Mouse (Mus musculus) forebrain, embryonic 14.5 days (tissue): Measurements from ENCODE around the gene Nhlrc1. TPM values are rescaled to one million over a fixed set of nuclear protein-coding genes. Genes with fewer than 3 reads are reported as not detected.

Experiments used
- ATAC-seq: fragments of 200-750 bp; cut with Nextera tagmentation; 2 replicates; pipeline ENCODE4 v1.8.0; 2017; ENCODE audit warnings: mild to moderate bottlenecking, moderate library complexity
- DNase-seq: peaks from one replicate; pipeline ENCODE4 v3.0.0-alpha.2; 2015; ENCODE audit warnings: low spot score
- H3K27ac ChIP-seq: fragments of 300-500 bp; sonication (generic); 2 replicates; pipeline ENCODE4 v1.5.1; 2014; ENCODE audit warnings: low read depth, mild to moderate bottlenecking, control low read depth, low read length, moderate library complexity
- H3K27me3 ChIP-seq: fragments of 300-500 bp; sonication (generic); replicated peaks from 2 replicates; pipeline ENCODE4 v1.6.1; 2014; ENCODE audit warnings: low read length, control low read depth, mixed read lengths; ENCODE audit not compliant: control insufficient read depth, insufficient read depth
- H3K36me3 ChIP-seq: fragments of 300-500 bp; sonication (generic); 2 replicates; pipeline ENCODE4 v1.6.1; 2014; ENCODE audit warnings: low read length, control low read depth; ENCODE audit not compliant: control insufficient read depth, insufficient read depth
- H3K4me1 ChIP-seq: fragments of 300-500 bp; sonication (generic); 2 replicates; pipeline ENCODE4 v1.6.1; 2014; ENCODE audit warnings: antibody characterized with exemption, low read length, control low read depth; ENCODE audit not compliant: control insufficient read depth, insufficient read depth
- H3K4me2 ChIP-seq: fragments of 300-500 bp; sonication (generic); 2 replicates; pipeline ENCODE4 v1.6.1; 2014; ENCODE audit warnings: mild to moderate bottlenecking, control low read depth, low read length
- H3K4me3 ChIP-seq: fragments of 300-500 bp; sonication (generic); 2 replicates; pipeline ENCODE4 v1.5.1; 2014; ENCODE audit warnings: low read depth, low read length, control low read depth
- H3K9ac ChIP-seq: fragments of 300-500 bp; sonication (generic); 2 replicates; pipeline ENCODE4 v1.6.1; 2014; ENCODE audit warnings: mild to moderate bottlenecking, low read length, control low read depth, moderate library complexity
- H3K9me3 ChIP-seq: fragments of 300-500 bp; sonication (generic); replicated peaks from 2 replicates; pipeline ENCODE4 v1.6.1; 2016; ENCODE audit warnings: low read length, control low read depth, mixed read lengths; ENCODE audit not compliant: control insufficient read depth
- WGBS: fragments of 180-500 bp; shearing (Covaris S2); extraction: QIAGEN DNeasy Blood & Tissue Kit; methylation state at CpG from one replicate; pipeline ENCODE4 v1.1.7; 2014; 5-methylcytosine and 5-hydroxymethylcytosine counted together
- polyA plus RNA-seq: library from polyadenylated mRNA; unstranded; fragments of >200 nt; fragmentation: Nextera tagmentation; extraction: Ambion mirVana; gene quantifications from 2 replicates; pipeline ENCODE4 v1.2.1, GENCODE M21; 2014

Nhlrc1 gene
- polyA plus RNA-seq, 1 experiment from 2014 or later: 10.8 TPM

GRCm38 (mm10) chr13:46975031-46975551 is 39.6 kb downstream of the Nhlrc1 start:
- H3K4me3 ChIP-seq: peak overlapping the region; percentile 28
- no peaks in the 10 kb centered on the region for H3K27me3 ChIP-seq
- peak; percentile 81 for DNase-seq
- peak overlapping the region; percentile 30; the same call in 1 of the 2 replicates for H3K27ac ChIP-seq
- peak overlapping the region; percentile 51 for H3K9ac ChIP-seq
- peak; percentile 95 for ATAC-seq
- peaks cover 5% of the 10 kb centered on the region; the same call in 1 of the 2 replicates for H3K4me1 ChIP-seq
- 5% methylated on average over 14 of the region's 14 CpGs for WGBS
- no peaks in the 10 kb centered on the region for H3K9me3 ChIP-seq
- no peaks in the 10 kb centered on the region for H3K36me3 ChIP-seq
- H3K4me2 ChIP-seq: peak overlapping the region; percentile 57

DNA sequence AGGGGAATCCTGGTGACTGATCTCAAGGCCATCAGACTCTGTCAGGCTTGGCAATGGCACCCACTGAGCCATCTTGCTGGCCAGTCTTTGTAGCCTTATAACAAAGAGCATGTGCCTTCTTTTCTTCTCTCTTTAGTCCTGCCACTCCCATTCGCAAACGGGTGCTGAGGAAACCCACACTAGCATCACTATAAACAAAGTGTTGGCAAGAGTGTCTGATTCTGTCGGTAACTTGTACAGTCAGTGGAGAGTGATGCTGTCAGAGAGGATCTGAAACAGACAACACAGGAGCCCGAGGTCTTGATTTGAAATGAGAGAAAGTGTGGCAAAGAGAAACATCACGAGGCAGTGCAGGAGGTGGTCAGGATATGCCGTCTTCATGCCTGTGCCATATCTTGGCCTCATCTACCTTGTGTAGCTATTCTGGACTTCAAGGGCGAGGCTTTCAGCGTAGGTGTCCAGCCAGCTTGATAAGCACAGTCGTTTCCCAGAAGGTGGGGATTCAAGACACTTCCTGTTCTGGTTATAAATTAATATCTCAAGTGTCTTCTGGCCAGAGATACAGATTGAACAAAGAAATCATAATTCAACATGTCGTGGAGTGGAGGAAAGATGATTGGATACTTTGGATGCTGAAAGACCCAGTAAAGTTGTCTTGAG is 44.2 kb downstream of the Nhlrc1 start:
- Histone ChIP-seq H3K9me3 (no peaks in the 10 kb centered on the region), H3K27ac (no peak overlapping the region), H3K27me3 (no peaks in the 10 kb centered on the region), H3K9ac (no peak overlapping the region), H3K4me1 (peaks cover 3% of the 10 kb centered on the region; the same call in 1 of the 2 replicates), H3K4me2 (no peak overlapping the region), H3K4me3 (no peak overlapping the region), H3K36me3 (no peaks in the 10 kb centered on the region)
- 83% methylated on average over 10 of the region's 10 CpGs for WGBS
- no peak for DNase-seq
- ATAC-seq: no peak

DNA sequence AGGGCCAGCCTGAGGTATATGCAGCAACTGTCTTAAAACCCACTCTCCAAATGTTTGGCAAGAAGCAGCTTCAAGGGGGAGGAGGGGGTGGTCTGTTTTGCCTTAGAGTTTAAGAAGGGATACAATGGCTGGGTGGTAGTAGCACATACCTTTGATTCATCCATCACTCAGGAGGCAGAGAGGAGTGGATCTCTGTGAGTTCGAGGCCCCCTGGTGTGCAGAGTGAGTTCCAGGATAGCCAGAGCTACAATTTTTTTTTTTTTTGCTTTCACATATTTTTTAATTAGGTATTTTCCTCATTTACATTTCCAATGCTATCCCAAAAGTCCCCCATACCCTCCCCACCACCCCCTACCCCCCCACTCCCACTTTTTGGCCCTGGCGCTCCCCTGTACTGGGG is 46.0 kb downstream of the Nhlrc1 start:
- Histone ChIP-seq H3K4me2 (no peak overlapping the region), H3K9me3 (no peaks in the 10 kb centered on the region), H3K27me3 (no peaks in the 10 kb centered on the region), H3K27ac (no peak overlapping the region), H3K36me3 (no peaks in the 10 kb centered on the region), H3K4me3 (no peak overlapping the region), H3K9ac (no peak overlapping the region), H3K4me1 (no peaks in the 10 kb centered on the region)
- no peak for ATAC-seq
- 81% methylated on average over 2 of the region's 2 CpGs for WGBS
- DNase-seq: no peak

DNA sequence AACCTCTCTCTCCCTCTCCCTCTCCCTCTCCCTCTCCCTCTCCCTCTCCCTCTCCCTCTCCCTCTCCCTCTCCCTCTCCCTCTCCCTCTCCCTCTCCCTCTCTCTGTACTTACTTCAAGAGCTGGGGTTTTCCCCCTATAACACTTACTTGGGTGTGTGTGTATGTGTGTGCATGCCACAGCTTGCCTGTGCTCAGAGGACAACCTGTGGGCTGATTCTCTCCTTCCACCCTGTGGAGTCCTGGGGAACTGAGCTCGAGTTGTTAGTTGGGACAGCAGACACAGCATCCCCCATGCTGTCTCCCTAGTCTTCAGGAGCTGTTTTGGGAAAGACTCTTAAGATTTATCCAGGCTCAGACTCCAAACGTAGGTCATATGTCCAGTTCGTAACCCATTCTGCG is 47.3 kb downstream of the Nhlrc1 start:
- ATAC-seq (no peak), DNase-seq (no peak)
- Histone ChIP-seq H3K9ac (no peak overlapping the region), H3K4me1 (no peaks in the 10 kb centered on the region), H3K27ac (no peak overlapping the region), H3K4me3 (no peak overlapping the region), H3K36me3 (no peaks in the 10 kb centered on the region), H3K4me2 (no peak overlapping the region), H3K9me3 (no peaks in the 10 kb centered on the region), H3K27me3 (no peaks in the 10 kb centered on the region)
- WGBS: 78% methylated on average over 4 of the region's 4 CpGs

Other genes with a start within 250 kb of the Nhlrc1 start
- 7.1 and 7.5 TPM in 2 replicates for gene Kif13a, start 85.0 kb downstream of the Nhlrc1 start, polyA plus RNA-seq
- gene Kdm1b, start 28.6 kb upstream of the Nhlrc1 start, polyA plus RNA-seq: 19.7 and 21.2 TPM in 2 replicates
- gene Tpmt, start 29.9 kb upstream of the Nhlrc1 start, polyA plus RNA-seq: 25.1 and 29.1 TPM in 2 replicates
- 119 and 140 TPM in 2 replicates for gene Dek, start 91.4 kb upstream of the Nhlrc1 start, polyA plus RNA-seq
- 0.88 and 0.91 TPM in 2 replicates for gene Rnf144b, start 107.8 kb upstream of the Nhlrc1 start, polyA plus RNA-seq